Mouse (Mus musculus): ENCODE data around the gene Bzw1.
"Not testable (repeated sequence)": the region's sequence is repeated elsewhere in the genome, so short reads cannot be mapped to it uniquely, and the experiment has no call there.

Bzw1 gene

DNA sequence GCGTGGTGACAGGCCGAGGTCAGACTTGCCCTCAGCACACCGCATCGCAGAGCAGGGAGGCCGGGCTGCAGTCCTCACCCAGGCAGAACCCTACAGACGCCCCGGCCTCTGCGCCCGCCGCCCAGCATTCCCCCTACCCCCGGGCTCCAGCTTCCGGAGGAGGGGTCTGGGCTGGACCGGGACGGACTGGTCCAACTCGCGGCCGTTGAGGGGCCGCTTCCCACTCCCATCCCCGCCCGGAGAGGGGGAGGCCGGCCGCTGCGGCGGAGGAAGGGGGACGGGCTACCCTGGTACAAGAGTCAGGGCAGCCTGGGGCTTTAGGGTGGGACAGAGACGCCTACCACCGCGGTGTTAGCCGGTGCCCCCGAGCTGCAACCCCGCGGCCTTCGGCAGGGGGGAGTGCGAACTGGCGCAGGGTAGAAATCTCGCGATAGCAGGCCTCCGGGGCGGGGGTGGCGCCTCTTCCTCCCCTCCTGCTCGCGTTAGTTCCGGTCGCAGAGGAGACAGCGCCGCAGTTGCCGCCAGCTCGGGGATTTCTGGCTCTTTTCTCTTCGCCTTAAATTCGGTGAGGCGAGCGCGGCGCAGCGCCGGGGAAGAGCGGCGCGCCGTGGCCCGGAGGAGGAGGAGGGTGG, at the start of gene Bzw1:
Gene Bzw1 (plus strand): TSS at position 247 of the 632 bp plus-strand sequence.
- DNase-seq: peak; percentile 93

DNA sequence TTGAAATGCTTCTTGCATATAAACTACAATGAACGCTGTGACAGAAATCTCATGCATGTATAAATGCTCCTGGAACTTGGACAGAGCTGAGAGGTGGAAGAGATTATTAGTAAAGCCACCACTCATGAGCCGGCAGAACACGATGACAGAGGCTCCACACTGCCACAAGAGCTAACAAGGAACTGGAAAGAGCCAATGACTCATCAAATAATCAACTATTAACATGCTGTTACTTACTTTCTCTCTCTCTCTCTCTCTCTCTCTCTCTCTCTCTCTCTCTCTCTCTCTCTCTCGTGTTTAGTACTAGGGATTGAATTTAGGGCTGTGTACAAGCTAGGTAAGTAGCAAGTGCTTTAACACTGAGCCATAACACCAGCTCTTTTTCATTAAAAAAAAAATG, 48.8 kb upstream of the Bzw1 start:
- DNase-seq: no peak

DNA sequence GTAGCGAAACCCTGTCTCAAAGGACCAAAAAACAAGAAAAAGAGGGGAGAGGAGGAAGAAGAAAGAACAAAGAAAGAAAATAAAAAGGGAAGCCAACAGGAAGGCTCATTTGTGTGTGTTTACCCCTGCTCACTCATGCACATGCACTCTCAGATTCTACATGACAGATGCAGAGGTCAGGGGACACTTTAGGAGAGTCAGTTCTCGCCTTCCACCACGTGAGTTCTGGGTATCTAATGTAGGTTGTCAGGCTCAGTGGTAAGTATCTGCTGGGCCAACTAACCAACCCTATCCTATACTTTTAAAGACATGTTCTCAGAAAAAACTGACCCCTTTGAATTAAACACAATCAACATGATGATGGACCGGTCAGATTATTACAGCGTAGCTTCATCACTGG, 48.1 kb upstream of the Bzw1 start:
- DNase-seq: no peak

DNA sequence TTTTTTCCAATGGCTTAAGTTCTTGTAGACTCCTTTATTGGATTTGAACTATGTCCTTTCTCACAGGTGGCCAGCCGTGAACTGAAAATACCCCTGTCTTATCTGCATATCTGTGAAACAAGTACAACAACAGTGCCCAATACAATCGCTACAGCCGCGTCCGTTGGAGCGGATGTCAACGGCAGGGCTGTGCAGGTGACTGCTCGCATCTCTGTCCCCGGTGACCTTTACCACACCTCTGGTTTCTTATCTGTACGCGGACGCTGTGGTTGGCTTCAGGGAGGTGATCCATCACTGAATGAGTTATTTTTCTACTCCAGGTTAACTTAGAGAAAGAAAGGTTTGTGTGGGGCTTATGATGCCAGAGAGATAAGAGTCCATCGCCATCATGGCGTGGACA, 46.5 kb upstream of the Bzw1 start:
- no peak for DNase-seq

DNA sequence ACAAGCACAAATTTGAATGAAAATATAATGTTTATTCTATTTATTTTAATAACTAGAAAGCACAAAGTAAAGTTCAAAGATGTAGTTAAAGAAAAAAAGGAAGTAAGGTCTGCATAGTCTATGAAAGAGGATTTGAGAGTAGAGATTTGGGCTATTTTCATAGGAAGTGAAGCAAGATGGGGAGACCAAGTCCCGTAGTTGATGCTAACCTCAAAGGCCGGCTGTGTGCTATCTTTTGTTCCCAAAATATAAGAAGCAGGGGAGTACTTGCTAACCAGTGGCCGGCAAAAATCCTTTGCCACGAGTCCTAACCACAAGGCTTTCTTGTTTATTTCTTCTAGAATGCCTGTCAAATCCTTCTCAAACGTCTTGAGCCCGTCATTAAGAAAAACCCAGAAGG, 44.0 kb upstream of the Bzw1 start:
- no peak for DNase-seq

DNA sequence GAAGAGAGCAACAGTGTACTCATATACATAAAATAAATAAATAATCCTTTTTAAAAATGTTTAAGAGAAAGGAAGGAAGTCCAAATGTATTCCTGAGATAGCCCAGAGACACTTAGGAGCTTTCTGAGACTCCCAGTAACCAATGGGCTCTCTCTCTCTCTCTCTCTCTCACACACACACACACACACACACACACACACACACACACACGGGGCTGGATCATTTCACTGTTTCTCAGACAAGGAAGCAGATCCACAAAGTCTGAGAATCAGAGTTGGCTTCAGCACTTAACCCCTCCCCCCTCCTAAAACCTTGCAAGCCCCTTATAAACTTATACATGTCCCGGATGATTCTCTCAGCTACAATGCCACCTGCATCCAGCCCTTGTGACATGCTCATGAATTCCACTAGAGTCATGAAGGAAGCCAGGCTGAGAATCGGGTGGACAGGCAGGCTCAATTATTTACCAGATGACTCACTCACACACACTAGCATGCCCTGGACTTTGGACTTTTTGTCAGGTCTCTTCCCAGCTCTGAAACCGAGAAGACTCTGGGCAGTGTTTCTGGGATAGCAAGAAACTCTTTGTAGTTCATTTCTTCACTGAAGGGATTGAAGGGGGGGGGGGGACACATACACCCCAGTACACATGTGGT, 39.3 kb upstream of the Bzw1 start:
- DNase-seq: no peak

DNA sequence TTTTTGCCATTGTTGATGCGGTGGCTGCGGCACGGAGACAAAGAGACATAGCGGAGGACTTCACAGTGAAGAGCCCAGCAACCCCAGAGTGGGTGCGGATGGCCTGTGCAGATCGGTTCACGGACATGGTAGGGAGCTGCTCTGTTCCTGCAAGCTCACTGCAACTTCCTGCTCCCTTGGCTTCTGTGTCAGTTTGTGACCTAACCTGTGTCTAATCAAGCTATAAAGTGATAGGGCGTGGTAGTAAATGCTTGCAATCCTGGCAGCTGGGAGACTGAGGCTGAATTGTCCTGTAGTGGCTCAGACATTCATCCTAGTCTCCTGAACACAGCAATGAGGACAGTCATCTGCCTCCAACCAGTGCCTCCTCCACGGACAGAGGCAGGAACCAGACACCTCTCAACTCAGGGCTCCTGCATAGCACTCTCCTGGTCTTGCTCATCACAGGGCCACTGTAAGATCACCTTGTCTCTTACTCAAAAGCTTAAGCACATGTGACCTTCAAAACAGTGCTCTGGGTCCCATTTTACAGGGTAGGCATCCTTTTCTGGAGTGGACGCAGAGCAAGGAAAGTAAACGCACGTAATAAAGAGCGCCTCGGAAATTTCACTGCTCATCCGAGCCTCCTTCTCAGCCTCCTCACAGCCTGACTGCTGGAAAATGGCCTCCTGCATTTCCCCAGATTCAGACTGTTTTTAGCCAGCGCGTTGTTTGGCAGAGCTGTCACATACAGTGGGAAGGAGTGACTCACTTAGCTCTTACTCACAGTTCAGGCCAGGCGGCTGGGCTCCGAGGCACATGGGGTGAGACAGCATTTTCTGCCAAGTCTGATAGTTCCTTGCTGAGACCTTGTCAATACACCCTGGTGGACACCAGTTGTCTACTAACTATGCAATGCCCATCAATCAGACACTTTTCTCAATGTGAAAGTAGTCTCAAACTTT, 33.5 kb upstream of the Bzw1 start:
- DNase-seq: no peak

DNA sequence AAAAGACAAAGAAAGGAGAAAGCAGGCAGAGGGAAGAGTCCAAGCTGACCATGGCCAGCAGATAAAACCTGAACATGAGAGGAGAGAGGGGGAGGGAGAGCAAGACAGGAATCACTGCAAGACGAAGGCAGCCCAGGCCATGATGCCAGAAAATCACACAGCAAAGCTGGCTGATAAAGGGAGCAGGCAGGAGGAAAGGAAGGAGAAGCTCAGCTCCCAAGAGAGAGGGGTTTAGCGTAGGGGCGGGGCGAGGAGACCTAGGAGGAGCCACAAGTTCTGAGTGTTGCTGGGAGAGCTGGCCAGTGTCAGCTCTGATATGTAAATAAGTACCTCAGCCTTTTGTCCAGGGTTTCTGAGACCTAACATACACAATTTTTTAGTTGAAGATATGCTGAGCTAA, 30.4 kb upstream of the Bzw1 start:
- DNase-seq: no peak

DNA sequence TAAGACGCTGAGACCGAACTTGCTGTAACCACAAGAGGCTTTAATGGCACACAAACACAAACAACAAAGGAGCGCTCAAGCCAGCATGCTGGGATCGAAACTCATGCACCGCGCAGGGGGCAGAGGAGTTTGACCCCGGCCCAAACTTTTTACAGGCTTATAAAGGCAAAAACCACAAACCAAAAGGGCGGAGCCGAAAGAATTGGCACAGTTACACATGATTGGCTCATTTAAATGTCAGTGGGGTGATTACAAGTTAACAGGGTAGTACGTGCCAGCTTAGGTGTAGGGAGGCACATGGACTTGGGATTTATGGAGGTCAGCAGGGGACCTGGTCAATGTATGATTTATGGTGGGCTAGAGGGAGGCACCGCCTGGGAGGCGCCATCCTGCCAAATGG, 28.1 kb upstream of the Bzw1 start:
- no peak for DNase-seq

DNA sequence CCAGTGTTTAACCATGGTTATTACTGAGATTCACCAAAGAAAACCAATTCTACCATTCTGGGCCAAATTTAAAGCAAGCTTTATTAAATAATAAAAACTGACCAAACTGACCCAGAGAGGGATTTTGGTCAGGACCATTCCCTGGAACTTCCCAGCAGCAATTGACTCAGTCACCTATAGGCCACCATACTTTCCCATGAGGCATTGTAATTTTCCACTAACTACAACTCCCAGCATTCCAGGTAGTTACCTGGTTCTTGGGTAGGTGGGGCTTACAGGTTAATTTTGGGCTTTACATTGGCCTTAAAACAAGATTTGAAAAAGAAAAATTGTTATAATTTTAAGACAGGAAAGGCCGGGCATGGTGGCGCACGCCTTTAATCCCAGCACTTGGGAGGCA, 26.9 kb upstream of the Bzw1 start:
- DNase-seq: no peak

DNA sequence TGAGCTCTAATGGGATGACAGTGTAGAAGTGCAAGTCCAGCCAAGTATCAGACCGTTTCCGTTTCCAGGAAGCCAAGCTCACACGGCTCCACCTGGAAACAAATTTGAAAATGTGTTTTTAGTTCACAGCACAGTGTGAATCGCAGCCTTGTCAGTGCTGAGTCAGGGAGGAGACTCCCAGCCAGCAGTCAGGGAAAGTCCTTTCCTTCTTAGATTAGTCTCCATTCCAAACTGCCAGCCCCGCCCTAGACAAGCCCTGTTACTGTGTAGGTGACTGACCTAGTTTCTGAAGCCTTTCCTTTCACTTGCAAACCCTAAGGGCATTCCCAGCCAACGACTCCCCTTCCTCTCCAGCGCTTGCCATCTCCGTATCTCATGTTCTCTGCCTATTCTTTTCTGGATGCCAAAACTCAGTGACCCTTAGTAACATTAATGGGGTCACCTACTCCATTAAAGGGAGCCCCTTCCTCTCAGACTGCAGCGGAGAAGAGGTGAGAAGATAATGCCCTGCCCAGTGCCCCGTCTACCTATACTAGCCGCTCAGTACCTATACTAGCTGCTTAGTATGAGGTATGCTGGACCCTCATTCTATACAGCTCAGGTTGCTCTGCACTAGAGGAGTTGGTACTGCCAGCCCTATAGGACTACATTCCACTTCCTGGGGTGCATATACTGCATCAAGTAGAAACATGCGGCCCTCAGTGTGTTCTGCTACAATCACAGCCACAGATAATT, 25.8 kb upstream of the Bzw1 start:
- DNase-seq: no peak

DNA sequence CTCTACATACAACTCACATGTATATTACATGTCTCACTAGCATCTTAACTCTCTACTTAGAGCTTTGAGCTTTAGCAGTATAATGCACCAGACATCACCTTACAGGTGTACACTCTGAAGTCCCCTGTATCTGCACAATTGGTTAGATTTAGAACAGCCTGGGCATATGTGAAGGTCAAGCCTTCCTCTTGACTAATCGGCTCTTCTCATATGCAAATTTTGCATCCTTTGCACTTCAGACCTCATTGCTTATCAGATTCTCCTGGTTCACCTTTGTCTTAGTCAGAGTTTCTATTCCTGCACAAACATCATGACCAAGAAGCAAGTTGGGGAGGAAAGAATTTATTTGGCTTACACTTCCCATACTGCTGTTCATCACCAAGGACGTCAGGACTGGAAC, 23.0 kb upstream of the Bzw1 start:
- no peak for DNase-seq

DNA sequence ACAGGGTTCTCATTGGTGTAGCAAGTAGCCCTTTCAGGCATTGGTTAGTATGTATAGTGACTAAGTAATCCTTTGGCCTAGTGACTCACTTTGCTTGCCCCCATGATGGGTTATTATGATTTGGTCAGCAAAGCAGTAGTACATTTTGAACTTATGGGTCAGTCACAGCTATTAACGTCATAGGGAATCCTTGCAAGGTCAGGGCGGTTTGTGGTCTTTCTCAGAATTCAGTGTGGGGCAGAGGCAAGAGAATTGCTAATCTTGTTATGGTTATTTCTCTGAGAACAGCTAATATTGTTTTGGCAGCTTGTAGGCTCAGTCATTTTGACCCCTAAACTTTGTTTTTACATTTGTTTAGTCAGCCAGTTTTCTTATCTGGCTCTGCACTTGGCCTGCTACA, 18.4 kb upstream of the Bzw1 start:
- not testable (repeated sequence) for DNase-seq

DNA sequence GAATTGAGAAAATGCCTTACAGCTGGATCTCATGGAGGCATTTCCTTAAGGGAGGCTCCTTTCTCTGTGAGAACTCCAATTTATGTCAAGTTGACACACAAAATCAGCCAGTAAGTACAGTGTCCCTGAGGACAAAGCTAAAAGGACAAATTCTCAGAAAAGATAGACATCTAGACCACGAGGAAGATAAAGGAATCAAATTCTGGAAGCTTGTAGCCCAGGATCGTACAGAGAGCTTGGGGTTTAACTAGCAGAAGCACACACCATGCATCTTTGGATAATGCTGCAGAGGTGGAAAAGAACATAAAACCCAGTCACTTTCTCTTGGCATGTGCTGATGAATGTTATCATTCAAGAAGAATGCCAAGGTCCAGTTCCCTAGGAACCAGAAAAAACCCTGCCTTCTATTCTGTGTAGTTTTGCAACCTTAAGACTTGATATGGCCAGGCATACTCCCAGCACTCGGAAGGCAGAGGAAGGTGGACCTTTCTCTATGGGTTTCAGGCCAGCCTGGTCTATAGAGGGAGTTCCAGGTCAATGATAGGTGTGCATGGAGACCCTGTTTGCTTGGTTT, 17.0 kb upstream of the Bzw1 start:
- no peak for DNase-seq

DNA sequence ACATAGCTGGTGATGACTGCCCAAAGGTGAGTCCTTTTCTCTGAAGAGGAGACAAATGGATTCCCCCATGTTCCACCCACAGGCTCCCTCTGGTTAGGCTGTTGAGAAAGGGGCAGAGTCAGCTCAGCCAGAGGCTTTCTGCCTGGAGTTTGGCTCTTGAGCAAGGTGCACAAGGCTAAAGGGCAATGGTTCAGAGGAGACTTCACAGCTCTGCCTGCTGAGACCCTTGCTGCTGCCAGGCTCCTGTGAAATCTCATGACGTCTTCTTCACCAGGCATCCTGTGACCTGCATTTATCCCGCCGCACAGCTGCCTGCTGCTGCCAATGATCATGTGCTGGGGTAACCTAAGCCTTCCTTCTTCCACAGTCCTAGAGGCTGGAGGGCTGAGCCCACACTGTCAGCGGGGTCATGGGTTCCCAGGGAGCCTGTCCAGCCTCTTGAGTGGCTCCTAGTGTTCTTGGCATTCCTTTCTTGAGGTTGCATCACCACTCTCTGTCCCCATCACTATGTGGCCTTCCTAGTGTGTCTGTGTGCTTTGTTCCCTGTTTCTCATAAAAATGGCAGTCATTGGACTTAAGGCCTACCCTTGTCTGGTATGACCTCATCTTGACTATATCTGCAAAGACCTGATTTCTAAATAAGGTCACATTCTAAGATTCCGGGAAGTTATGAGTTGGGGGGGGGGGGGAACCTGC, 10.0 kb upstream of the Bzw1 start:
- no peak for DNase-seq

DNA sequence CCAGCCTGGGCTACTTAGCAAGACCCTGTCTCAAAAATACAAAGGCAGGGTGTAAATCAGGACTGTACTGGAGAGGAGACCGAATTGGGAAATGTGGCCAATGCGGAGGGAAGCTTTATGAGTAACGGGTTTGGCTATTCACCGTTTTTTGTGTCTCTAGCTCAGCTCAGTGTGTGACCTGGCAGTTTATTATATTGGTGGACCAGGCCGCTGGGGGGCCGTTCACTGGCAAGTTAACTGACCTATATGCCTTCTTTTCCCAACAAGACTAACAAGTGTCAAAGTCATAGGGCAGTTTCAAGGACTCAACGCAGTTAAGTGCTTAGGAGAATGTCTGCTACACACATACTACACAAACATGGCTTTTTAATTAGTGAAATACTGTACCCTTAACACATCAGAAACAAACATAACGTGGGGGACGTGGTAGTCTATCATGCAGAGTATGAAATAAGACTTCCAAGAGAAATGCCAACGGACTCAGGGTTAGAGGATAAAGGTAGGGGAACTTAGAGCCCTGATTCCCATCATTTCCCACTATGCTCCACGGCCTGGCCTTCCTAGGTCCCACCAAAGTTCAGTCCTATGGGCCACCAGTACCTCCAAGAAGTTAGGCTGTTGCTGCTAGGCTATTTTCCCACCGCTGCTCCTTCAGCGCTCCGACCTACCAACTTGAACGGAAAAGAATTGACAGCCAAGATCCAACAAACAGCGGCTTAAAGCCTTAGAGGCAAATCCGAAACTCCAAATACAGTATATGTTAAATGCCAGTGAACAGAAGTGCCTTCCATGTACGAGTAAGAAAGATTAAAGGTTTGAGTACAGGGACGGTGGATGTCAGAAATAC, 1.1 kb upstream of the Bzw1 start:
- DNase-seq: no peak

DNA sequence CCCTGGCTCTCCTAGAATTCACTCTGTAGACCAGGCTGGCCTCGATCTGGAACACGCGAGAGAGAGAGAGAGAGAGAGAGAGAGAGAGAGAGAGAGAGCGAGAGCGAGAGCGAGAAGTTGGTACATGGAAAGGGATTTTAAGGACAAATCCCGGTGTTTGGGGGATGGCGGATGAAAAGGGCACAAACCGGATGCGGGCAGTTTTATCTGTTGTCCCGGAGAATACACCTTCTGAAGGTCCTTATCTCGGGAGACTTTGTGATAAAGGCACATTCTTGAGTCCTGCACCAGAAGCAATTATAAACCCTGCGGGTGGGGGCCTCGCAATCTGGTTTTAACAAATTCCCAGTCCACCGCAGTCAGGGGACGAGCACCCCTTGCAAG, 438 bp upstream of the Bzw1 start:
- no peak for DNase-seq

DNA sequence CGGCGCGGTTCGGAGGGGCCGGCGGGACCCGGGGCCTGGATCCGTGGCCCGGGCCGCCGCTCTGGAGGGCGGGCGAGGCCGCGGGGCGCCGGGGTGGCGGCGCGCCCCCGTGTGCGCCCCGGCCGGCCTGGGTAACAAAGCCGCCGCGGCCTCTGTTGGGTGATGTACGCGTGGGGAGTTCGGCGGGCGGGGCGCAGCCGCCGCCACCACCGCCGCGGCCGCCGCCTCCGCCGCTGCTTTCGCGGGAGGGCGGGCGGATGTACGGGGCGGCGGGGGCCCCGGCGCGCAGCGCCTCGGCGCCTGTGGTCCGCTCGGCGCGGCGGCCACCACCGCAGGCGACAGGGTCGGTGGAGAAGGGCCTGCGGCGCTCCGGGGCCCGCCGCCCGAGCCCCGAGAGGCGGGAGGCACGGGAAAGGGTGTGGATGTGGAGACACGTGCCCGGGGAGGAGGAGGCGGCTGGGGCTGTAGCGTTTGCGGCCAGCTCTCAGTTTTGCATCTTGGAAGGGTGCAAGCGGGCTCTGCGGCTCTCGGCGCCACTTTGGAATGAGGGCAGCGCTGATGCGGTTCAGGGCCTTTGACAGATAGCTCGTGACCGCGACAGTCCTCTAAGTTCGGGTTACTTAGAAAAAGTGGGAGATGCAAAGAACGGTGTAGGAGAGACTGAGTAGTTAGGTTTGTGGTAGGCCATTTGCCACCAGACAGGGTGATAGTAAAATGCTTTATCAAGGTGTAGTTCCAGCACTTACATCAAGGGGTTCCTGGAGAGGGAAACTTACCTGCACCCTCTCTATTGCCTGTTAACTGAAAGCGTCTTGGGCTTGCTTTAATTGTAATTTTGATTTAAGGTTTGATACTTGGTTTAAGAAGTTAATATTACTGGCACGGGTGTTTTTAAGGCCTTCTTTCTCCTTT, 842 bp downstream of the Bzw1 start:
- DNase-seq: peak; percentile 64

DNA sequence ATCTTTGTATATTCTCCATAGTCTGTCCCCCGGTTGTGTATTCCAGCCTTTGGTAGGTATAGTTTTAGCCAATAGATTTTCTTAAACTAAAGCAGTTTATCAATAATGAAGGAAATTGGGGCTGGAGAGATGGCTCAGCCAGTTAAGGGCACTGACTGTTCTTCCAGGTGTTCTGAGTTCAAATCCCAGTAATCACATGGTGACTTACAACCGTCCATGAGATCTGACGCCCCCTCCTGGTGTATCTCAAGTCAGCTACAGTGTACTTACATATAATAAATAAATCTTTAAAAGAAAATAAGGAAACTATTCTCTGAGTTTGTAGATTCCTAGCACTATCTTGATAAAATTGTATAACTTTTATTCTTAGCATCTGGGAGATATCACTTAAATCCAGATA, 2.6 kb downstream of the Bzw1 start:
- DNase-seq: no peak

DNA sequence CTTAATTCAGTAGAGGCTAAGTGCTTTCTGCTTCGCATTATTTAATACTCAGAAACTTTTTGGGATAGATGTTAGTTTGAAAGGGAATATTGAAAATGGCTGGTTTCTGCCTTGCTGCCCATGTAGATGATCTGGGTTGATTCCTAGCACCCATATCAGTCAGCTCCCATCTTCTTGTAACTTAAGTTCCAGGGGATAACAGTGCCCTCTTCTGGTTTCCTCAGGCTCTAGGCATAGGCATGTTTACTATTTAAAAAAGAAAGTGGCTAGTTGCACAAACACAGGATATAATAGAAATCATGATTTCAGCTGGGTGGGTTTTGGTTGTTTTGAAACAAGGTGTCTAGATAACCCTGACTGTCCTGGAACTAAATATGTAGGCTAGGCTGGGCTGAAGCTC, 3.5 kb downstream of the Bzw1 start:
- no peak for DNase-seq

Measured in cerebellum, adult 9-11 months (tissue).